Mouse (Mus musculus) small intestine, adult 2 months (tissue): ENCODE data around the gene Mesd.

Experiments used
- CTCF ChIP-seq: fragments of 200-500 bp; IDR thresholded peaks from 2 replicates; pipeline ENCODE4 v1.5.1; 2012; ENCODE audit warnings: low read depth, mild to moderate bottlenecking, control low read depth, inconsistent platforms, low read length, moderate library complexity, mixed read lengths; ENCODE audit not compliant: insufficient replicate concordance, insufficient read length; ENCODE audit errors: extremely low read depth
- POLR2A ChIP-seq: fragments of 200-500 bp; IDR thresholded peaks from 2 replicates; pipeline ENCODE4 v1.6.1; 2012; ENCODE audit warnings: low read depth, mild to moderate bottlenecking, control low read depth, inconsistent platforms, low read length, moderate library complexity

DNA sequence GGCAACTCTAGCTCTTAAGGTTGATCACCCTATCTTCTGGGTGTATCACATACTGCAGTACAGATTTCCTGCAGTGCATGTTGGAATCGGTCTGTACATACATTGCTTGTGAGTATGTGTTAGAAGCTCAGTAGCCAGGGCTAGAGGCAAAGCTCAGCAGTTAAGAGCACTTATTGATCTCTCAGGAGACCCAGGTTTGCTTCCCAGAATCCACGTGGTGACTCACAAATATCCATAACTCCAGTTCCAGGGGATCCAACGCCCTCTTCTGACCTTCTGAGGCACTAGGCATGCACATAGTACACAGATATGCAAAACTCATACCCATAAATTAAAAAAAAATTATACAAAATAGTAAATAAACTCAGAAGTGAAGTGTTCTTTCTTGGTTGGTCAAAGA is 7.2 kb upstream of the Mesd start:
- TF ChIP-seq POLR2A = no peak
- TF ChIP-seq CTCF = no peak
